Mouse (Mus musculus) neural tube, embryonic 11.5 days (tissue): Measurements from ENCODE around the gene Psmd5. TPM values are rescaled to one million over a fixed set of nuclear protein-coding genes. Genes with fewer than 3 reads are reported as not detected.
"Not testable (repeated sequence)": the region's sequence is repeated elsewhere in the genome, so short reads cannot be mapped to it uniquely, and the experiment has no call there.

Experiments used
- ATAC-seq: fragments of 200-750 bp; cut with Nextera tagmentation; 2 replicates; pipeline ENCODE4 v1.8.0; 2017; ENCODE audit warnings: moderate number of reproducible peaks, mild to moderate bottlenecking, moderate TSS enrichment, moderate library complexity; ENCODE audit not compliant: insufficient read depth, low FRiP score, low TSS enrichment
- DNase-seq: peaks from one replicate; pipeline ENCODE4 v3.0.0-alpha.2; 2015; ENCODE audit warnings: low spot score
- H3K27ac ChIP-seq: fragments of 300-500 bp; sonication (generic); 2 replicates; pipeline ENCODE4 v1.5.1; 2014; ENCODE audit warnings: low read depth, mild to moderate bottlenecking, low read length
- H3K27me3 ChIP-seq: fragments of 300-500 bp; sonication (generic); 2 replicates; pipeline ENCODE4 v1.6.1; 2014; ENCODE audit warnings: mild to moderate bottlenecking, low read length, mixed read lengths; ENCODE audit not compliant: control insufficient read depth, insufficient read depth
- H3K36me3 ChIP-seq: fragments of 300-500 bp; sonication (generic); 2 replicates; pipeline ENCODE4 v1.6.1; 2014; ENCODE audit warnings: mild to moderate bottlenecking, low read length, moderate library complexity, mixed read lengths; ENCODE audit not compliant: control insufficient read depth, insufficient read depth
- H3K4me1 ChIP-seq: fragments of 300-500 bp; sonication (generic); 2 replicates; pipeline ENCODE4 v1.6.1; 2014; ENCODE audit warnings: low read length, mixed read lengths; ENCODE audit not compliant: control insufficient read depth, insufficient read depth
- H3K4me2 ChIP-seq: fragments of 300-500 bp; sonication (generic); 2 replicates; pipeline ENCODE4 v1.6.1; 2014; ENCODE audit warnings: low read depth, mild to moderate bottlenecking, moderate library complexity
- H3K4me3 ChIP-seq: fragments of 300-500 bp; sonication (generic); 2 replicates; pipeline ENCODE4 v1.5.1; 2014; ENCODE audit warnings: low read depth, low read length
- H3K9ac ChIP-seq: fragments of 300-500 bp; sonication (generic); 2 replicates; pipeline ENCODE4 v1.6.1; 2014; ENCODE audit warnings: mild to moderate bottlenecking, low read length
- H3K9me3 ChIP-seq: fragments of 300-500 bp; sonication (generic); 2 replicates; pipeline ENCODE4 v1.6.1; 2016; ENCODE audit warnings: low read length; ENCODE audit not compliant: control insufficient read depth
- WGBS: fragments of 180-500 bp; shearing (Covaris S2); extraction: QIAGEN DNeasy Blood & Tissue Kit; methylation state at CpG from one replicate; pipeline ENCODE4 v1.1.7; 2014; 5-methylcytosine and 5-hydroxymethylcytosine counted together
- polyA plus RNA-seq: library from polyadenylated mRNA; unstranded; fragments of >200 nt; fragmentation: Nextera tagmentation; extraction: Ambion mirVana; gene quantifications from 2 replicates; pipeline ENCODE4 v1.2.1, GENCODE M21; 2014

Gene Psmd5
- polyA plus RNA-seq, 1 experiment from 2014 or later: 130 TPM

- H3K9ac ChIP-seq: no peak overlapping the region
- H3K4me3 ChIP-seq: no peak overlapping the region
- H3K27me3 ChIP-seq: no peaks in the 10 kb centered on the region
- DNase-seq (no peak), ATAC-seq (no peak)
- H3K27ac ChIP-seq: no peak overlapping the region
- 91% methylated on average over 10 of the region's 10 CpGs for WGBS
- no peaks in the 10 kb centered on the region for H3K36me3 ChIP-seq
- H3K9me3 ChIP-seq: no peaks in the 10 kb centered on the region
- peaks cover 5% of the 10 kb centered on the region; the same call in 1 of the 2 replicates for H3K4me1 ChIP-seq
- no peak overlapping the region for H3K4me2 ChIP-seq
These were observed 69.3 kb downstream of the Psmd5 start for GRCm38 (mm10) chr2:34805364-34805950.

GRCm38 (mm10) chr2:34804815-34805214, 70.0 kb downstream of the Psmd5 start:
- Histone ChIP-seq H3K4me1 (peaks cover 5% of the 10 kb centered on the region; the same call in 1 of the 2 replicates), H3K9me3 (no peaks in the 10 kb centered on the region), H3K27ac (no peak overlapping the region), H3K27me3 (no peaks in the 10 kb centered on the region), H3K36me3 (no peaks in the 10 kb centered on the region), H3K9ac (no peak overlapping the region), H3K4me2 (no peak overlapping the region), H3K4me3 (no peak overlapping the region)
- WGBS: 97% methylated on average over 1 of the region's 1 CpGs
- DNase-seq (no peak), ATAC-seq (no peak)

GRCm38 (mm10) chr2:34804172-34804571, 70.6 kb downstream of the Psmd5 start:
- ATAC-seq (no peak), DNase-seq (no peak)
- no peak overlapping the region for H3K4me2 ChIP-seq
- H3K9ac ChIP-seq: no peak overlapping the region
- 97% methylated on average over 2 of the region's 2 CpGs for whole genome bisulfite sequencing
- H3K4me3 ChIP-seq: no peak overlapping the region
- H3K4me1 ChIP-seq: peaks cover 5% of the 10 kb centered on the region; the same call in 1 of the 2 replicates
- no peaks in the 10 kb centered on the region for H3K27me3 ChIP-seq
- H3K9me3 ChIP-seq: no peaks in the 10 kb centered on the region
- H3K27ac ChIP-seq: no peak overlapping the region
- no peaks in the 10 kb centered on the region for H3K36me3 ChIP-seq

GRCm38 (mm10) chr2:34803746-34804145, 71.0 kb downstream of the Psmd5 start:
- WGBS: 78% methylated on average over 3 of the region's 3 CpGs
- Histone ChIP-seq H3K4me1 (peaks cover 5% of the 10 kb centered on the region; the same call in 1 of the 2 replicates), H3K9me3 (no peaks in the 10 kb centered on the region), H3K36me3 (no peaks in the 10 kb centered on the region), H3K27me3 (no peaks in the 10 kb centered on the region), H3K4me2 (peak overlapping the region; percentile 19; the same call in 1 of the 2 replicates), H3K27ac (no peak overlapping the region), H3K9ac (no peak overlapping the region), H3K4me3 (no peak overlapping the region)
- ATAC-seq (no peak), DNase-seq (no peak)

- DNase-seq (peak; percentile 28), ATAC-seq (peak; percentile 63)
- H3K9ac ChIP-seq: peak overlapping the region; percentile 69
- H3K4me2 ChIP-seq: peak overlapping the region; percentile 71
- not testable (repeated sequence) for H3K27me3 ChIP-seq, H3K36me3 ChIP-seq, H3K9me3 ChIP-seq, H3K4me1 ChIP-seq
- peak overlapping the region; percentile 77 for H3K27ac ChIP-seq
- WGBS: under 1% methylated on average over 19 of the region's 32 CpGs
- H3K4me3 ChIP-seq: peak overlapping the region; percentile 54
These were observed 72.1 kb downstream of the Psmd5 start for GRCm38 (mm10) chr2:34802565-34803245.

- peak overlapping the region; percentile 19; the same call in 1 of the 2 replicates for H3K4me2 ChIP-seq
- H3K27ac ChIP-seq: peak overlapping the region; percentile 77
- peak overlapping the region; percentile 54 for H3K4me3 ChIP-seq
- WGBS: 4% methylated on average over 39 of the region's 39 CpGs
- no peaks in the 10 kb centered on the region for H3K36me3 ChIP-seq
- H3K27me3 ChIP-seq: no peaks in the 10 kb centered on the region
- H3K9me3 ChIP-seq: no peaks in the 10 kb centered on the region
- peak; percentile 99 for DNase-seq
- H3K4me1 ChIP-seq: peaks cover 5% of the 10 kb centered on the region; the same call in 1 of the 2 replicates
- peak; percentile 95 for ATAC-seq
- H3K9ac ChIP-seq: peak overlapping the region; percentile 69
These were observed 73.0 kb downstream of the Psmd5 start for GRCm38 (mm10) chr2:34801516-34802482.

GRCm38 (mm10) chr2:34800371-34800770, 74.4 kb downstream of the Psmd5 start:
- peaks cover 5% of the 10 kb centered on the region; the same call in 1 of the 2 replicates for H3K4me1 ChIP-seq
- no peak overlapping the region for H3K4me3 ChIP-seq
- H3K4me2 ChIP-seq: no peak overlapping the region
- WGBS: 79% methylated on average over 7 of the region's 7 CpGs
- no peaks in the 10 kb centered on the region for H3K36me3 ChIP-seq
- no peaks in the 10 kb centered on the region for H3K9me3 ChIP-seq
- DNase-seq (no peak), ATAC-seq (no peak)
- H3K9ac ChIP-seq: no peak overlapping the region; the same call in 1 of the 2 replicates
- H3K27ac ChIP-seq: no peak overlapping the region
- H3K27me3 ChIP-seq: no peaks in the 10 kb centered on the region
